Mouse (Mus musculus): ENCODE data around the gene Vmn1r215.

- no peak for TF ChIP-seq POLR2A (IDR thresholded peaks at IDR 0.05; ENCODE audit: insufficient read depth, low read depth, low read length)
- TF ChIP-seq EP300 (IDR thresholded peaks at IDR 0.05; ENCODE audit: insufficient read depth, low read depth, low read length): no peak
- no peak for TF ChIP-seq CTCF (IDR thresholded peaks at IDR 0.05)
Observed at GRCm38 (mm10) chr13:23069312-23069711, 1.5 kb downstream of the Vmn1r215 start.

All from heart, adult 2 months (tissue).